Mouse (Mus musculus) lung, postnatal 0 days (tissue): ENCODE results near the gene Il34. TPM values are rescaled to one million over a fixed set of nuclear protein-coding genes. Genes with fewer than 3 reads are reported as not detected.

ENCODE experiments used
- ATAC-seq: fragments of 200-750 bp; cut with Nextera tagmentation; 2 replicates; pipeline ENCODE4 v1.8.0; 2017; ENCODE audit warnings: moderate library complexity
- DNase-seq: peaks from one replicate; pipeline ENCODE4 v3.0.0-alpha.2; 2016; ENCODE audit warnings: low spot score
- H3K27ac ChIP-seq: fragments of 300-500 bp; sonication (generic); 2 replicates; pipeline ENCODE4 v1.5.1; 2014; ENCODE audit warnings: antibody characterized with exemption, mild to moderate bottlenecking, low read length, mixed read lengths
- H3K27me3 ChIP-seq: fragments of 300-500 bp; sonication (generic); replicated peaks from 2 replicates; pipeline ENCODE4 v1.6.1; 2014; ENCODE audit warnings: low read length, mixed read lengths; ENCODE audit not compliant: insufficient read depth
- H3K36me3 ChIP-seq: fragments of 300-500 bp; sonication (generic); 2 replicates; pipeline ENCODE4 v1.6.1; 2014; ENCODE audit warnings: low read length, mixed read lengths; ENCODE audit not compliant: insufficient read depth
- H3K4me1 ChIP-seq: fragments of 300-500 bp; sonication (generic); 2 replicates; pipeline ENCODE4 v1.6.1; 2014; ENCODE audit warnings: antibody characterized with exemption, low read depth, low read length, mixed read lengths; ENCODE audit not compliant: insufficient read depth
- H3K4me2 ChIP-seq: fragments of 300-500 bp; sonication (generic); replicated peaks from 2 replicates; pipeline ENCODE4 v1.6.1; 2014; ENCODE audit warnings: low read depth, mild to moderate bottlenecking, low read length, moderate library complexity, mixed read lengths
- H3K4me3 ChIP-seq: fragments of 300-500 bp; sonication (generic); 2 replicates; pipeline ENCODE4 v1.5.1; 2014; ENCODE audit warnings: low read depth, low read length
- H3K9ac ChIP-seq: fragments of 300-500 bp; sonication (generic); replicated peaks from 2 replicates; pipeline ENCODE4 v1.6.1; 2014; ENCODE audit warnings: low read depth, mild to moderate bottlenecking
- H3K9me3 ChIP-seq: fragments of 300-500 bp; sonication (generic); 2 replicates; pipeline ENCODE4 v1.6.1; 2016; ENCODE audit warnings: low read length, mixed read lengths
- CTCF ChIP-seq: IDR thresholded peaks from 2 replicates; pipeline ENCODE4 v1.5.1; 2016; ENCODE audit warnings: antibody characterized with exemption, mild to moderate bottlenecking
- EP300 ChIP-seq: IDR thresholded peaks from 2 replicates; pipeline ENCODE4 v1.6.1; 2016; ENCODE audit warnings: antibody characterized with exemption, mild to moderate bottlenecking, control low read depth
- WGBS: fragments of 180-500 bp; shearing (Covaris S2); extraction: QIAGEN DNeasy Blood & Tissue Kit; methylation state at CpG from one replicate; pipeline ENCODE4 v1.1.7; 2014; 5-methylcytosine and 5-hydroxymethylcytosine counted together
- polyA plus RNA-seq: library from polyadenylated mRNA; unstranded; fragments of >200 nt; fragmentation: Nextera tagmentation; extraction: Ambion mirVana; gene quantifications from 2 replicates; pipeline ENCODE4 v1.2.1, GENCODE M21; 2015

Gene Il34
- polyA plus RNA-seq, 1 experiment from 2014 or later: 23.3 TPM

DNA sequence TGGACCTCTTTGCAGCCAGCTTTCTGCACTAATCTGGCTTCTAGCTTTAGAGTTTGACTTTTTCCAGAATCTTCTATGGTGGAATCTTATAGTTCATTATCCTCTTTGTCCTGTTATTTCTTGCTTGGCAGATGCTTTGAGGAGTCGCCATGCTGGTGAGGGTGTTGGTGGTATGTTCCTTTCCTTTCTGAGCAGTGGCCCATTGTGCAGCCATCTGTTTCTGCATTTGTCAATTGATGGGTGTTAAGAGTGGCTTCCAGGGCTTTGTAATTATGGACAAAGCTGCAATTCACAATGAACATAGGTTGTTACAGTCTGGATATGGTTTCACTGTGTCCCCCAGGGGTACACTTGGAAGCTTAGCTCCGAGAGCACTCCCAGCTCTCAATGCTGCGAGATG, 41.1 kb downstream of the Il34 start:
- ATAC-seq (no peak), DNase-seq (no peak)
- no peak overlapping the region for H3K27ac ChIP-seq
- no peak overlapping the region for H3K4me3 ChIP-seq
- no peak for TF ChIP-seq EP300
- TF ChIP-seq CTCF: no peak
- peaks cover 3% of the 10 kb centered on the region; the same call in 1 of the 2 replicates for H3K4me1 ChIP-seq
- no peaks in the 10 kb centered on the region for H3K9me3 ChIP-seq
- no peaks in the 10 kb centered on the region for H3K27me3 ChIP-seq
- no peaks in the 10 kb centered on the region for H3K36me3 ChIP-seq
- no peak overlapping the region for H3K9ac ChIP-seq
- H3K4me2 ChIP-seq: no peak overlapping the region
- WGBS: 89% methylated on average over 3 of the region's 3 CpGs

DNA sequence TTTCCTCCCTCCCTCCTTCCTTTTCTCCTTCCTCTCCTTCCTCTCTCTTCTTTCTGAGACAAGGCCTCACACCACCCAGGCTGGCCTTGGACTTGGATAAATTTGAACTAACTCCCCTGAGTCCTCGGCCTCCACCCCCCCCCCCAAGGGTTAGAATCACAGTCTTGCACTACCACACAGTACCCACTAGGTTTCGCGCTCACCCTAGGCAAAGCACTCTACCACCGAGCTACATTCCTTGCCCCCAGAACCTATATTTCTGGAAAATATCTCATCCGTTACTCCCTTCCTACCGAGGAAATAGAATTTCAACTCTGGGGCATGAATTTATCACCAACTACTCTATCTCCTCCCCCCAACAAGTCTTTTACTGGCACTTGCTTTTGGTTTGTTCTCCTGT, 43.7 kb downstream of the Il34 start:
- WGBS: 46% methylated on average over 6 of the region's 6 CpGs
- DNase-seq (peak; percentile 43), ATAC-seq (peak; percentile 42; the same call in 1 of the 2 replicates)
- Histone ChIP-seq H3K4me1 (peaks cover 3% of the 10 kb centered on the region; the same call in 1 of the 2 replicates), H3K36me3 (no peaks in the 10 kb centered on the region), H3K27ac (0 out of 2 replicates have a peak overlapping the region, but pooled peaks have one; percentile 14), H3K4me3 (no peak overlapping the region), H3K9me3 (no peaks in the 10 kb centered on the region), H3K4me2 (no peak overlapping the region), H3K9ac (no peak overlapping the region), H3K27me3 (no peaks in the 10 kb centered on the region)
- peak; percentile 66 for TF ChIP-seq CTCF
- TF ChIP-seq EP300: no peak

GRCm38 (mm10) chr8:110761185-110761584, 44.5 kb downstream of the Il34 start:
- ATAC-seq: peak; percentile 83
- no peak overlapping the region for H3K9ac ChIP-seq
- H3K27ac ChIP-seq: 0 out of 2 replicates have a peak overlapping the region, but pooled peaks have one; percentile 14
- peak; percentile 79 for DNase-seq
- peaks cover 3% of the 10 kb centered on the region; the same call in 1 of the 2 replicates for H3K4me1 ChIP-seq
- 19% methylated on average over 5 of the region's 5 CpGs for WGBS
- no peaks in the 10 kb centered on the region for H3K9me3 ChIP-seq
- no peak overlapping the region for H3K4me2 ChIP-seq
- H3K4me3 ChIP-seq: no peak overlapping the region
- peak; percentile 73 for TF ChIP-seq EP300
- TF ChIP-seq CTCF: no peak
- no peaks in the 10 kb centered on the region for H3K27me3 ChIP-seq
- H3K36me3 ChIP-seq: no peaks in the 10 kb centered on the region

DNA sequence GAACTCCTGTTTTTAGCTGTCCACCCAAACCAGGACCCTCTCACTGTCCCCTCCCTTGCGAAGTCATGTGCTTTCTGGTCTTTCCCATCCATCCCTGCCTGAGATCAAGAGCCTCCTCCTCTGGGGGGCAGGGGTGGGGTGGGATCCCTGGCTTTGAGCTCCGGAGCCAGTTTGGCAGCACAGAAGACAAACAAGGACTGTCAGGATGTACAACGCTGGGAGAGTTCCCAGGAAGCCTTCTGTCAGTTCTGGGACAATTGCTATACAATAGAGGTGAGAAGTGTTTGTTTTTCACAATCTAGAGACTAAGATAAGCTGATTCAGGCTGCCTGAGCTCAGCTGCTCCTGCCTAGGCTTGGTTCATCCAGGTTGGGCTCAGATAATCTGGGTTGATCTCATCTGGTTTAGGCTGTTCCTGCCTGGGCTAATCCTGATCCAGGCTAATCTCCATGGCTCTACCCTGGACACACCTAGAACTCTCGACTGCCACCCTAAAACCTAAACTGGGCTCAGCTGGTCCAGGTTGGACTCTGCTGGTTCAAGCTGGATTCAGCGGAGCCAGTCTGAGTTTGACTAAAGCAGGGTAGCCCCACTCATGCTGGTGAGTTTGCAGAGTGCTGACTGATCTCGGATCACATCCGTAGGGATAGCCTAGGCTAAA, 45.3 kb downstream of the Il34 start:
- WGBS: 54% methylated on average over 7 of the region's 7 CpGs
- Histone ChIP-seq H3K9me3 (no peaks in the 10 kb centered on the region), H3K27ac (peak overlapping the region; percentile 6), H3K4me1 (peaks cover 3% of the 10 kb centered on the region; the same call in 1 of the 2 replicates), H3K9ac (no peak overlapping the region), H3K4me2 (no peak overlapping the region), H3K36me3 (no peaks in the 10 kb centered on the region), H3K4me3 (no peak overlapping the region), H3K27me3 (no peaks in the 10 kb centered on the region)
- DNase-seq: peak; percentile 56
- ATAC-seq: peak; percentile 64
- TF ChIP-seq CTCF: 0 out of 2 replicates have a peak, but pooled peaks have one; percentile 3
- peak; percentile 55 for TF ChIP-seq EP300

DNA sequence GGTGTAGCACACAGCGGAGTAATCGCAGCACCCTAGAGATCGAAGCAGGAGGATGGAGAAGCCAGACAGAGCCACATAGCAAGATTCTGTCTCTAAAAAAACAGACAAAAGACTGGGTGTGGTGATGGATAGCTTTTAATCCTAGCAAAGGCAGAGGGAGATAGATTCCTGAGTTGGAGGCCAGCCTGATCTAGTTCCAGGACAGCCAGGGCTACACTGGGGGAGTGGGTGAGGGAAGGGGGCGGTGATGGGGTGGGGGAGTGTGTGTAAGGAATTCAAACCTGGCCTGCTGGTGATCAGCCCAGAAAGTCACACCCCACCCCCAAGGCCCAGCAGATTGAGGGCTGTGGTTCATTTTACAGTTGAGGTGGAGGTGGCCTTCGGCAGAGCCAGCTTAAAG, 49.5 kb downstream of the Il34 start:
- DNase-seq: no peak
- TF ChIP-seq CTCF: no peak
- no peak for TF ChIP-seq EP300
- 83% methylated on average over 5 of the region's 5 CpGs for WGBS

GRCm38 (mm10) chr8:110755511-110756170, 50.1 kb downstream of the Il34 start:
- DNase-seq: no peak
- no peak overlapping the region for H3K9ac ChIP-seq
- no peaks in the 10 kb centered on the region for H3K9me3 ChIP-seq
- H3K27ac ChIP-seq: no peak overlapping the region
- TF ChIP-seq EP300: no peak
- TF ChIP-seq CTCF: no peak
- no peak overlapping the region for H3K4me3 ChIP-seq
- 45% methylated on average over 15 of the region's 15 CpGs for WGBS
- no peaks in the 10 kb centered on the region for H3K27me3 ChIP-seq
- no peaks in the 10 kb centered on the region for H3K36me3 ChIP-seq
- H3K4me2 ChIP-seq: no peak overlapping the region
- ATAC-seq: no peak
- H3K4me1 ChIP-seq: no peaks in the 10 kb centered on the region; the same call in 1 of the 2 replicates

More for the DNA sequence above, 49.5 kb downstream of the Il34 start:
- H3K4me2 ChIP-seq: no peak overlapping the region
- H3K27ac ChIP-seq: no peak overlapping the region
- no peak overlapping the region for H3K4me3 ChIP-seq
- no peak overlapping the region for H3K9ac ChIP-seq
- ATAC-seq: no peak
- H3K27me3 ChIP-seq: no peaks in the 10 kb centered on the region
- H3K4me1 ChIP-seq: peaks cover 1% of the 10 kb centered on the region; the same call in 1 of the 2 replicates
- no peaks in the 10 kb centered on the region for H3K9me3 ChIP-seq
- no peaks in the 10 kb centered on the region for H3K36me3 ChIP-seq
